Mouse (Mus musculus) CD4-positive, CD25-positive, alpha-beta regulatory T cell, adult 4 months (primary cell): ENCODE results near the gene Nckap5. TPM values are rescaled to one million over a fixed set of nuclear protein-coding genes. Genes with fewer than 3 reads are reported as not detected.

ENCODE experiments used
- ATAC-seq: one replicate; pipeline ENCODE4 v1.8.0; 2017
- polyA plus RNA-seq, 2 experiments: library from polyadenylated mRNA; unstranded; fragments of 100-300 nt; shearing (Covaris generic); gene quantifications; one replicate each; pipeline ENCODE4 v1.2.1; 2017

Nckap5 gene
- polyA plus RNA-seq, 2 experiments from 2014 or later = 2.1 to 2.3 TPM

GRCm38 (mm10) chr1:126469818-126470544 lies 360.6 kb downstream of the Nckap5 start:
- ATAC-seq = no peak

GRCm38 (mm10) chr1:126461527-126462354 lies 368.9 kb downstream of the Nckap5 start:
- ATAC-seq = no peak

GRCm38 (mm10) chr1:126457739-126458138 lies 372.9 kb downstream of the Nckap5 start:
- ATAC-seq = no peak

- ATAC-seq = no peak
Observed at GRCm38 (mm10) chr1:126454504-126455173, 376.0 kb downstream of the Nckap5 start.

- ATAC-seq = no peak
Observed at GRCm38 (mm10) chr1:126451472-126451871, 379.1 kb downstream of the Nckap5 start.

GRCm38 (mm10) chr1:126449424-126449823 lies 381.2 kb downstream of the Nckap5 start:
- no peak for ATAC-seq

GRCm38 (mm10) chr1:126443890-126444289 lies 386.7 kb downstream of the Nckap5 start:
- ATAC-seq = no peak

- no peak for ATAC-seq
Observed at GRCm38 (mm10) chr1:126442723-126443122, 387.9 kb downstream of the Nckap5 start.

- no peak for ATAC-seq
Observed at GRCm38 (mm10) chr1:126438000-126438572, 392.5 kb downstream of the Nckap5 start.

- ATAC-seq = no peak
Observed at GRCm38 (mm10) chr1:126436937-126437667, 393.5 kb downstream of the Nckap5 start.

- ATAC-seq = no peak
Observed at GRCm38 (mm10) chr1:126432285-126432684, 398.3 kb downstream of the Nckap5 start.

- no peak for ATAC-seq
Observed at GRCm38 (mm10) chr1:126431594-126431993, 399.0 kb downstream of the Nckap5 start.

GRCm38 (mm10) chr1:126411426-126411825 lies 419.2 kb downstream of the Nckap5 start:
- ATAC-seq = no peak

- ATAC-seq = no peak
Observed at GRCm38 (mm10) chr1:126407886-126408285, 422.7 kb downstream of the Nckap5 start.

- no peak for ATAC-seq
Observed at GRCm38 (mm10) chr1:126405543-126405942, 425.1 kb downstream of the Nckap5 start.

GRCm38 (mm10) chr1:126403970-126404369 lies 426.6 kb downstream of the Nckap5 start:
- ATAC-seq = no peak

GRCm38 (mm10) chr1:126391204-126391603 lies 439.4 kb downstream of the Nckap5 start:
- ATAC-seq = no peak

GRCm38 (mm10) chr1:126377339-126377980 lies 453.1 kb downstream of the Nckap5 start:
- ATAC-seq = no peak

GRCm38 (mm10) chr1:126366736-126367135 lies 463.9 kb downstream of the Nckap5 start:
- ATAC-seq = no peak

GRCm38 (mm10) chr1:126364556-126364955 lies 466.0 kb downstream of the Nckap5 start:
- ATAC-seq = no peak

GRCm38 (mm10) chr1:126360531-126361220 lies 469.9 kb downstream of the Nckap5 start:
- ATAC-seq = no peak
